Mouse (Mus musculus): ENCODE results near the gene Pigm. TPM values are rescaled to one million over a fixed set of nuclear protein-coding genes. Genes with fewer than 3 reads are reported as not detected.

Gene Pigm
- total and polyA plus RNA-seq, 2 experiments from 2014 or later = 2.7 to 14.7 TPM

DNA sequence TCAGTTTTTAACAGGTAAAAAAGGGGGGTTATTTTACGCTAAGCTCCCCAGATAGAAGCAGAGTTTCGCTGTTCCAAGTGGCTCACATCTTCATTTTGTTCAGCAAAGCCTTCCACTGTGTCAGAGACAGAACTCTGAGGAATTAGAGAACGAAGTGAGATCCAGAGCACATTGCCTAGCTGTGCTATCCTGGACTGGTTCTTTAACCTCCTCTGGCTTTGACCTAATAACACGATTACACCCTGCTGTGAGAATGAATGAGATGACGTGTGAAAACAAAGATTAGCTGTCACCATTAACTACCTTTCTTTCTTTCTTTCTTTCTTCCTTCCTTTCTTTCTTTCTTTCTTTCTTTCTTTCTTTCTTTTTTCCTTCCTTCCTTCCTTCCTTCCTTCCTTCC, 33.1 kb downstream of the Pigm start:
- WGBS = 8% methylated on average over 5 of the region's 5 CpGs
- Histone ChIP-seq H3K27ac (no peak overlapping the region), H3K9me3 (ENCODE audit: low read length) (no peaks in the 10 kb centered on the region), H3K4me1 (ENCODE audit: insufficient read depth, low read length) (no peaks in the 10 kb centered on the region), H3K4me3 (ENCODE audit: low read length) (no peak overlapping the region), H3K27me3 (ENCODE audit: insufficient read depth, low read length) (no peaks in the 10 kb centered on the region; the same call in 1 of the 2 replicates), H3K9ac (replicated peaks; ENCODE audit: low read length) (no peak overlapping the region), H3K4me2 (ENCODE audit: low read depth, low read length) (no peak overlapping the region), H3K36me3 (ENCODE audit: insufficient read depth, low read length) (no peaks in the 10 kb centered on the region)
- TF ChIP-seq CTCF (IDR thresholded peaks at IDR 0.05; ENCODE audit: low read depth) = no peak
- ATAC-seq (no peak), DNase-seq (ENCODE audit: low spot score) (no peak)

DNA sequence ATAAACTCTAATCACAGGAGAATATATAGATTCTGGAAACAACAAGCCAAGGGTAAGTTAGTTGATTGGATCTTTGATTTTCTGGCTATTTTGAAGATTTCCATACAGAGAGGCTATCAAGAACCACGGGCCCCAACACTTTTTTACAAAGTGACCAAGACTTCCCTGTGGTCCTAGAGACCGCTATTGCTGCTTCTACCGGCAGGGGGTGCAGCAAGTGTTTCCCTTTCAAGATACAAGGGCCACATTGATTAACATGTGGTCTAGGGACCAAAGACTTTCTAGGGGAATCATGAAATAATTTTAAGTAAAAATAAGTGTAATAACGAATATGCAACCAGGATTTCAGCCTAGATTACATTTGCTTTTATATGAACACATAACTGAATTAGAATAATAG, 34.5 kb downstream of the Pigm start:
- Histone ChIP-seq H3K36me3 (ENCODE audit: insufficient read depth, low read length) (no peaks in the 10 kb centered on the region), H3K9ac (replicated peaks; ENCODE audit: low read length) (no peak overlapping the region), H3K4me1 (ENCODE audit: insufficient read depth, low read length) (no peaks in the 10 kb centered on the region), H3K9me3 (ENCODE audit: low read length) (no peaks in the 10 kb centered on the region), H3K27ac (no peak overlapping the region), H3K4me2 (ENCODE audit: low read depth, low read length) (no peak overlapping the region), H3K27me3 (ENCODE audit: insufficient read depth, low read length) (no peaks in the 10 kb centered on the region; the same call in 1 of the 2 replicates), H3K4me3 (ENCODE audit: low read length) (no peak overlapping the region)
- TF ChIP-seq CTCF (IDR thresholded peaks at IDR 0.05; ENCODE audit: low read depth) = peak; percentile 75
- DNase-seq (ENCODE audit: low spot score) = peak; percentile 73
- WGBS = 6% methylated on average over 4 of the region's 4 CpGs
- no peak for ATAC-seq

DNA sequence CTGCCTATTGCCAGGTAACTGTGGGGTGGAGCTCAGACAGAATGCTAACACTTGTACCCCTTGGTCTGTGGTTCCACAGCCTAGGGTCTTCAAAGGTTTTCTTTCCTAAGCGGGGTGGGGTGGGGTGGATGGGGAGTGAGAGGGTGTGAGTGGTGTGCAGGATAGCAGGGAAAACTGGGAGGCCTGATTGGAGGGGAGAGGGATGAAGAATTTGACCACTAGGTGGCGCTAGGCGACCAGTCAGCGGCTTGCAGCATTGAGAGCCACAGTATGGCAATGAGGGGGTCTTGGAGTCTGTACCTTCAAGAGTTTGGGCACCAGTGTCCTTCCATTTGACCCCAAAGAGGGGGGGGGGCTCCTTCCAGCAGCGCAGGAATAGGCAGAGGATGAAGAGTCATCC, 35.9 kb downstream of the Pigm start:
- Histone ChIP-seq H3K27me3 (ENCODE audit: insufficient read depth, low read length) (no peaks in the 10 kb centered on the region; the same call in 1 of the 2 replicates), H3K4me3 (ENCODE audit: low read length) (no peak overlapping the region), H3K9me3 (ENCODE audit: low read length) (no peaks in the 10 kb centered on the region), H3K9ac (replicated peaks; ENCODE audit: low read length) (no peak overlapping the region), H3K4me1 (ENCODE audit: insufficient read depth, low read length) (no peaks in the 10 kb centered on the region), H3K27ac (no peak overlapping the region), H3K36me3 (ENCODE audit: insufficient read depth, low read length) (no peaks in the 10 kb centered on the region), H3K4me2 (ENCODE audit: low read depth, low read length) (no peak overlapping the region)
- DNase-seq (ENCODE audit: low spot score) = peak; percentile 85
- ATAC-seq = peak; percentile 89
- peak; percentile 97 for TF ChIP-seq CTCF (IDR thresholded peaks at IDR 0.05; ENCODE audit: low read depth)
- 0% methylated on average over 5 of the region's 5 CpGs for WGBS

DNA sequence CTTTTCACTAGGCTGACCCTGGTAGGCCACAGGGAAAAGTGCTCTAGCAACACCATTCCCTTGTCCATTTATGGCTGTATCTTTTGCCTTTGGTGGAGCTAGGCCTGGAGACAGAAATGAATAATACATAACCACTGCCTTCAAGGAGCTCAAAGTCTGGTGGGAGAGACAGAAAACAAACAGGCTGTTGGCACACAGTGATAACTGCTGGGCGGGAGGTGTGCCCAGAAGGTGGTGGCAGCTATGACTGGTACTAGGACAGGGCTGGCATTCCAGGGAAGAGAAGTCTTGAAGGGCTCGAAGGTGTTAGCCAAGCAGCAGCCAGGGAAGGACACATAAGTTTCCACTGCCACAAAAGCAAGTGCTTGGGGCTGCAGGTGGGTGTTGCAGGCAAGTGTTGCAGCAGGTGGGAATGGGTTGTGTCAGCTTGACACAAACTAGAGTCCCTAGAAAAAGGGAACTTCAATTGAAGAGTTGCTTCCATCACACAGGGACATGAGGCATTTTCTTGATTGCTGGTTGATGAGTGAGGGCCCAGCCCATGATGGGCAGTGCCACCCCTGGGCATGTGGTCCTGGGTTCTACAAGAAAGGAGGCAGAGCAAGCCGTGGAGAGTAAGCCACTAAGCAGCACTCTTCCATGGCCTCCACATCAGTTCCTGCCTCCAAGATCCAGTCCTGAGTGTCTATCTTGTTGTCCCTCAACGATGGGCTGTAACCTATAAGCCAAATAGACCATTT, 37.3 kb downstream of the Pigm start:
- no peak for ATAC-seq
- no peaks in the 10 kb centered on the region for H3K9me3 ChIP-seq (ENCODE audit: low read length)
- WGBS = 84% methylated on average over 4 of the region's 4 CpGs
- H3K27me3 ChIP-seq (ENCODE audit: insufficient read depth, low read length) = no peaks in the 10 kb centered on the region; the same call in 1 of the 2 replicates
- H3K36me3 ChIP-seq (ENCODE audit: insufficient read depth, low read length) = no peaks in the 10 kb centered on the region
- H3K27ac ChIP-seq = no peak overlapping the region
- H3K4me3 ChIP-seq (ENCODE audit: low read length) = no peak overlapping the region
- H3K4me2 ChIP-seq (ENCODE audit: low read depth, low read length) = no peak overlapping the region
- no peak for DNase-seq (ENCODE audit: low spot score)
- no peaks in the 10 kb centered on the region for H3K4me1 ChIP-seq (ENCODE audit: insufficient read depth, low read length)
- no peak for TF ChIP-seq CTCF (IDR thresholded peaks at IDR 0.05; ENCODE audit: low read depth)
- H3K9ac ChIP-seq (replicated peaks; ENCODE audit: low read length) = no peak overlapping the region

DNA sequence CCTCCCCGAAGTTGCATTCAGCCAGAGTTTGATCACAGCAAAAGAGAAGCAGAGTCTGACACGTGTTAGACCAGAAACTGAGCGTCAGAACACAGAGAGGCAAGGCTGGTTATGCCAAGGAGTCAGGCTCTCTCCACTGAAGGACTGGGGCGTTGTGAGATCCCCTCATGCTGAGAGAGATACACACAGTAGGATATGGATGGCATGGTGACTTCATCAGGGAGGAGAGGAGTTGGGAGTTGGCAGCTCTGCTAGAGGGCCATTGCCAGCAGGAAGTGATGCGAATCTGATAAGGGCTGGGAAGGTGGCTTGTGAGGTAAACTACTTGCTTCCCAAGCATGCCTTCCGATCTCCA, 37.9 kb downstream of the Pigm start:
- DNase-seq (ENCODE audit: low spot score) (no peak), ATAC-seq (no peak)
- no peaks in the 10 kb centered on the region for H3K4me1 ChIP-seq (ENCODE audit: insufficient read depth, low read length)
- H3K27ac ChIP-seq = no peak overlapping the region
- H3K36me3 ChIP-seq (ENCODE audit: insufficient read depth, low read length) = no peaks in the 10 kb centered on the region
- no peak overlapping the region for H3K4me3 ChIP-seq (ENCODE audit: low read length)
- no peaks in the 10 kb centered on the region for H3K9me3 ChIP-seq (ENCODE audit: low read length)
- no peak overlapping the region for H3K9ac ChIP-seq (replicated peaks; ENCODE audit: low read length)
- no peaks in the 10 kb centered on the region; the same call in 1 of the 2 replicates for H3K27me3 ChIP-seq (ENCODE audit: insufficient read depth, low read length)
- TF ChIP-seq CTCF (IDR thresholded peaks at IDR 0.05; ENCODE audit: low read depth) = no peak
- H3K4me2 ChIP-seq (ENCODE audit: low read depth, low read length) = no peak overlapping the region
- 88% methylated on average over 6 of the region's 6 CpGs for WGBS

DNA sequence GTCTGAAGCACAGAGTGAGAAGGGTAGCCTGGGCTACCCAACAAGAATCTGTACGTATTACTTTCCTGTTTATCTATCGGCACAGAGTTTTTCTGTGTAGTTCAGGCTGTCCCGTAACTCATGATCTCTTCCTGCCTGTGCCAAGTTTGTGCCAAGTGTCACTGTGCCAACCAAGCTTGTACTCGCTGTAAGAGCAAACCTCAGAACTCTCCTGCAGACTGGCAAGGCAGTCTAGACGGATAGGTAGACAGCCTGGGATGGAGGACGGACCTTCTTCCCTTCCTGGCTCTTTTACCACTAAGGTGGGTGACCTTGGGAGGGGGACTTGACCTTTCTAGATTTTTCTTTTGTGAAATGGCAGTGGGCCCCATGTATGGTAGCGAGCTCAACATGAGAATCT, 38.7 kb downstream of the Pigm start:
- Histone ChIP-seq H3K9ac (replicated peaks; ENCODE audit: low read length) (no peak overlapping the region), H3K4me2 (ENCODE audit: low read depth, low read length) (no peak overlapping the region), H3K27ac (no peak overlapping the region), H3K4me3 (ENCODE audit: low read length) (no peak overlapping the region), H3K4me1 (ENCODE audit: insufficient read depth, low read length) (no peaks in the 10 kb centered on the region), H3K27me3 (ENCODE audit: insufficient read depth, low read length) (no peaks in the 10 kb centered on the region; the same call in 1 of the 2 replicates), H3K9me3 (ENCODE audit: low read length) (no peaks in the 10 kb centered on the region), H3K36me3 (ENCODE audit: insufficient read depth, low read length) (no peaks in the 10 kb centered on the region)
- ATAC-seq = no peak
- DNase-seq (ENCODE audit: low spot score) = no peak
- 79% methylated on average over 7 of the region's 7 CpGs for WGBS
- no peak for TF ChIP-seq CTCF (IDR thresholded peaks at IDR 0.05; ENCODE audit: low read depth)

DNA sequence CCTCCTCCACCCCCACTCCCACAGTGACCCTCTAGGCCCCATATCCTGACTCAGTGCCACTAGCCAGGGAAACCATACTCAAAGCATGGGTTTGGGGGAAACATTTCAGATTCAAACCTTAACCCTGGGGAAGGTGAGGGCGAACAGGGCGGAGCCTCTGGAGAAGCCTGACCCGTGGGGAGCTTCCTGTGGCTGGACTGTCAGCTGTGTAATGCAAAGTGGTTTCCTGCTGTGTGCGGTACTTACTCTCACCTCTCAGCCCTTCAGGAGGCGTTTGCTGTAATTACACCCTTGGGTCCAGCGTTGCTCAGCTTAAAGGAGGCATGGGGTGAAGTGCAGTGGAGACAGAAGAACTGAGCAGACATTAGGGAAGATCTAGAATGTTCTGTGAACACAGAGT, 41.8 kb downstream of the Pigm start:
- Histone ChIP-seq H3K4me3 (ENCODE audit: low read length) (no peak overlapping the region), H3K4me1 (ENCODE audit: insufficient read depth, low read length) (no peaks in the 10 kb centered on the region), H3K4me2 (ENCODE audit: low read depth, low read length) (no peak overlapping the region), H3K9ac (replicated peaks; ENCODE audit: low read length) (no peak overlapping the region), H3K27ac (no peak overlapping the region), H3K9me3 (ENCODE audit: low read length) (no peaks in the 10 kb centered on the region), H3K36me3 (ENCODE audit: insufficient read depth, low read length) (no peaks in the 10 kb centered on the region), H3K27me3 (ENCODE audit: insufficient read depth, low read length) (no peaks in the 10 kb centered on the region)
- TF ChIP-seq CTCF (IDR thresholded peaks at IDR 0.05; ENCODE audit: low read depth) = no peak
- WGBS = 19% methylated on average over 6 of the region's 6 CpGs
- no peak for DNase-seq (ENCODE audit: low spot score)
- no peak for ATAC-seq
